Mouse (Mus musculus) CH12F3 (cell line): ENCODE data around the gene N4bp2l2.
"Not testable (repeated sequence)": the region's sequence is repeated elsewhere in the genome, so short reads cannot be mapped to it uniquely, and the experiment has no call there.

ENCODE experiments used
- in situ Hi-C: fragments of 300-500 bp; cut with MboI; formaldehyde crosslinking; loops from 2 replicates; pipeline ENCODE4 v1.14.3; 2020; ENCODE audit warnings: low sequenced_read_pairs

N4bp2l2 gene

GRCm38 (mm10) chr5:150644926-150645325 lies 21.1 kb downstream of the N4bp2l2 start:
- in situ Hi-C loops: no loop called here

- in situ Hi-C loops: not testable (repeated sequence)
Observed at GRCm38 (mm10) chr5:150643390-150643789, 22.6 kb downstream of the N4bp2l2 start.

GRCm38 (mm10) chr5:150641440-150641839 lies 24.5 kb downstream of the N4bp2l2 start:
- in situ Hi-C loops: no loop called here

- in situ Hi-C loops: no loop called here
Observed at GRCm38 (mm10) chr5:150629692-150630091, 36.3 kb downstream of the N4bp2l2 start.

GRCm38 (mm10) chr5:150629272-150629671 lies 36.7 kb downstream of the N4bp2l2 start:
- in situ Hi-C loops: no loop called here

GRCm38 (mm10) chr5:150625528-150625927 lies 40.5 kb downstream of the N4bp2l2 start:
- in situ Hi-C loops: no loop called here

GRCm38 (mm10) chr5:150622792-150623191 lies 43.2 kb downstream of the N4bp2l2 start:
- in situ Hi-C loops: no loop called here

GRCm38 (mm10) chr5:150621592-150621991 lies 44.4 kb downstream of the N4bp2l2 start:
- in situ Hi-C loops: no loop called here

GRCm38 (mm10) chr5:150620588-150621135 lies 45.3 kb downstream of the N4bp2l2 start:
- in situ Hi-C loops: no loop called here

- in situ Hi-C loops: no loop called here
Observed at GRCm38 (mm10) chr5:150618599-150619355, 47.2 kb downstream of the N4bp2l2 start.

GRCm38 (mm10) chr5:150616731-150617130 lies 49.3 kb downstream of the N4bp2l2 start:
- in situ Hi-C loops: no loop called here

- in situ Hi-C loops: no loop called here
Observed at GRCm38 (mm10) chr5:150616216-150616615, 49.8 kb downstream of the N4bp2l2 start.

GRCm38 (mm10) chr5:150614054-150614453 lies 51.9 kb downstream of the N4bp2l2 start:
- in situ Hi-C loops: no loop called here

- in situ Hi-C loops: no loop called here
Observed at GRCm38 (mm10) chr5:150611697-150612096, 54.3 kb downstream of the N4bp2l2 start.

- in situ Hi-C loops: no loop called here
Observed at GRCm38 (mm10) chr5:150611136-150611535, 54.8 kb downstream of the N4bp2l2 start.

- in situ Hi-C loops: no loop called here
Observed at GRCm38 (mm10) chr5:150607631-150608030, 58.4 kb downstream of the N4bp2l2 start.

- in situ Hi-C loops: no loop called here
Observed at GRCm38 (mm10) chr5:150606131-150606530, 59.9 kb downstream of the N4bp2l2 start.

GRCm38 (mm10) chr5:150601441-150602230 lies 64.3 kb downstream of the N4bp2l2 start:
- in situ Hi-C loops: no loop called here

- in situ Hi-C loops: no loop called here
Observed at GRCm38 (mm10) chr5:150600554-150601440, 65.2 kb downstream of the N4bp2l2 start.
